Mouse (Mus musculus) liver, postnatal 0 days (tissue): Measurements from ENCODE around the gene Hlf.

Experiments used
- CTCF ChIP-seq: sonication (generic); IDR thresholded peaks from 2 replicates; pipeline ENCODE4 v1.5.1; 2016; ENCODE audit warnings: antibody characterized with exemption, low read depth
- EP300 ChIP-seq: IDR thresholded peaks from 2 replicates; pipeline ENCODE4 v1.6.1; 2016; ENCODE audit warnings: antibody characterized with exemption, low read depth, mild to moderate bottlenecking

DNA sequence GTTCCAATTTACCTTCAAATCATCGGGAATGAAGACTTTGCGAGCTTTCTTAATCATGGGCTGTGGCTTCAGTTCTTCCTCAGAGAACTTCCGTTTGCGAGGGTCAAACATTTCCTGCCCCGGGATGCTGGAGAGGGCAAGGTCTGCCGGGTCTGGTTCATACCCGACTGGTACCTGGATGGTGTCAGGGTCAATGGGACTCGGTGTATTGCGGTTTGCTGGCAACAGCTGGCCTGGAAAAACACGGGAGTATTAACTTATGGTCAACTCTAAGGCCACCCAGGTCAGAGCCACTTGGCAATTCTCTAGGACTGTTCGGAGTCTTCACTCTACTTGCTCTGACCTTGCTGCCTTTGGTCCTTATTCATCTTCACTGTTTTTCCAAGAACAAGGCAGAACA, 44.9 kb downstream of the Hlf start:
- TF ChIP-seq CTCF (no peak), EP300 (no peak)
